ENCODE assay signal across 24 mouse cellular contexts in the genomic region with DNA sequence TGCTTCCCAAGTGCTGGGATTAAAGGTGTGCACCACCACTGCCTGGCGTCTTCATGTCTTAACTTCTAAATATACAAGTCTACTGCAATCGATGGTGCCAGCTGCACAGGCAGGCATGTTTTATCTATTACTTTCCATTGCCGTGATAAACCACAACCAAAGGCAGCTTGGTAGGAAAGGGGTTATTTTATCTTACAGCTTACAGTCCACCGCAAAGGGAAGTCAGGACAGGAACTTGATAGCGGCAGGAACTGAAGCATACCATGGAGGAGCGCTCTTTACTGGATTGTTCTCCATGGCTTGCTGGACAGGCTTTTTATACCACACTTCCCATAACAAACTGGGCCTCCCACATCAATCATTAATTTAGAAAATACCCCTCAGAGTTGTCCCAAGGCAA. TPM values are rescaled to one million over a fixed set of nuclear protein-coding genes. Genes with fewer than 3 reads are reported as not detected.
DNase-seq lines count a peak whose midpoint lies in the region; ATAC-seq lines count a peak whose summit lies in the region.
"Had no signal": no experiment of that assay in that cellular context is flagged by ENCODE, and none has a peak within 500 bp of the region (broad histone marks: within the 10 kb centered on the region; RNA-seq: fewer than 3 reads in every experiment).

No protein-coding gene starts in this region.

- no peak overlapping the region for H3K4me3 ChIP-seq in heart, embryonic 15.5 days
- H3K4me3 ChIP-seq in heart, embryonic 12.5 days: no peak overlapping the region
- H3K4me3 ChIP-seq in liver, embryonic 15.5 days (replicated peaks): no peak overlapping the region
- H3K4me3 ChIP-seq: embryonic facial prominence, embryonic 12.5 days; forebrain, embryonic 12.5 days; heart, embryonic 13.5 days; layer of hippocampus, adult 2 months; midbrain, embryonic 15.5 days; neural tube, embryonic 13.5 days had no signal

- 54% methylated on average over 6 of the region's 6 CpGs for WGBS in heart, embryonic 15.5 days
- WGBS in heart, embryonic 12.5 days: 52% methylated on average over 6 of the region's 6 CpGs
- 12% methylated on average over 6 of the region's 6 CpGs for WGBS in liver, embryonic 15.5 days (ENCODE audit: insufficient replicate concordance)

- 0 out of 2 replicates have a peak, but pooled peaks cover 3% of the 10 kb centered on the region for H3K36me3 ChIP-seq in heart, embryonic 15.5 days
- peaks cover 13% of the 10 kb centered on the region for H3K36me3 ChIP-seq in heart, embryonic 12.5 days
- H3K36me3 ChIP-seq in liver, embryonic 15.5 days (replicated peaks): 0 out of 2 replicates have a peak, but pooled peaks cover 2% of the 10 kb centered on the region
- H3K36me3 ChIP-seq: forebrain, embryonic 12.5 days had no signal

- H3K9me3 ChIP-seq in heart, embryonic 15.5 days (replicated peaks): no peaks in the 10 kb centered on the region
- H3K9me3 ChIP-seq in heart, embryonic 12.5 days (replicated peaks): no peaks in the 10 kb centered on the region
- no peaks in the 10 kb centered on the region for H3K9me3 ChIP-seq in liver, embryonic 15.5 days (replicated peaks)
- H3K9me3 ChIP-seq: embryonic facial prominence, embryonic 12.5 days; forebrain, embryonic 12.5 days; heart, embryonic 13.5 days; midbrain, embryonic 15.5 days; neural tube, embryonic 13.5 days had no signal

- no peak overlapping the region for H3K4me2 ChIP-seq in heart, embryonic 15.5 days
- no peak overlapping the region for H3K4me2 ChIP-seq in heart, embryonic 12.5 days
- peak overlapping the region; percentile 10; the same call in 1 of the 2 replicates for H3K4me2 ChIP-seq in liver, embryonic 15.5 days
- H3K4me2 ChIP-seq: embryonic facial prominence, embryonic 12.5 days; forebrain, embryonic 12.5 days; heart, embryonic 13.5 days; hindbrain, embryonic 14.5 days; midbrain, embryonic 15.5 days; neural tube, embryonic 13.5 days had no signal

- H3K4me1 ChIP-seq in heart, embryonic 15.5 days (replicated peaks): no peaks in the 10 kb centered on the region
- H3K4me1 ChIP-seq in heart, embryonic 12.5 days (replicated peaks): no peaks in the 10 kb centered on the region
- H3K4me1 ChIP-seq in liver, embryonic 15.5 days (replicated peaks): peaks cover 24% of the 10 kb centered on the region
- H3K4me1 ChIP-seq: embryonic facial prominence, embryonic 12.5 days; forebrain, embryonic 12.5 days; midbrain, embryonic 15.5 days; neural tube, embryonic 13.5 days had no signal

- no peak overlapping the region for H3K27ac ChIP-seq in heart, embryonic 15.5 days
- no peak overlapping the region for H3K27ac ChIP-seq in heart, embryonic 12.5 days (ENCODE audit: poor library complexity, severe bottlenecking)
- H3K27ac ChIP-seq in liver, embryonic 15.5 days (replicated peaks): no peak overlapping the region
- H3K27ac ChIP-seq: embryonic facial prominence, embryonic 12.5 days; forebrain, embryonic 12.5 days; heart, embryonic 13.5 days; hindbrain, embryonic 14.5 days; layer of hippocampus, adult 2 months; midbrain, embryonic 15.5 days; neural tube, embryonic 13.5 days had no signal

- peak; percentile 31; the same call in 1 of the 2 replicates for ATAC-seq in heart, embryonic 15.5 days (replicated peaks; ENCODE audit: insufficient number of reproducible peaks, insufficient read depth, low FRiP score, low read depth)
- ATAC-seq in heart, embryonic 12.5 days (ENCODE audit: insufficient number of reproducible peaks, low FRiP score): no peak; the same call in 1 of the 2 replicates
- ATAC-seq in hematopoietic stem cell, adult 5-6 weeks (replicated peaks in 1 of 2; ENCODE audit: insufficient read depth in 1 of 2, low FRiP score in 2 of 2, low TSS enrichment in 1 of 2, low read depth in 1 of 2, poor library complexity in 2 of 2, severe bottlenecking in 2 of 2): peak; percentile 97 to 99
- peak; percentile 81 for ATAC-seq in liver, embryonic 15.5 days (ENCODE audit: insufficient read depth)
- peak; percentile 94 for ATAC-seq in megakaryocyte-erythroid progenitor cell, adult 5-6 weeks (replicated peaks; ENCODE audit: low FRiP score, low TSS enrichment, poor library complexity, severe bottlenecking)
- ATAC-seq: activated CD4-positive, CD25-positive, alpha-beta regulatory T cell, adult 4 months; inflammation-experienced regulatory T-cells, adult 6 months; midbrain, embryonic 15.5 days had no signal

- DNase-seq in spleen, postnatal 4 days (ENCODE audit: low spot score in 2 of 2): no peak
- DNase-seq in cerebellum, adult 9-11 months: no peak
- no peak for DNase-seq in lung, postnatal 36 days
- DNase-seq: adrenal gland, adult 8-10 months; cerebellum, postnatal 10 days; kidney, adult 9 months; kidney, postnatal 25 days; lung, adult 18-20 months; lung, postnatal 10 days; retina, postnatal 1 day had no signal

- no peaks in the 10 kb centered on the region for H3K27me3 ChIP-seq in heart, embryonic 15.5 days
- no peaks in the 10 kb centered on the region for H3K27me3 ChIP-seq in heart, embryonic 12.5 days (replicated peaks)
- H3K27me3 ChIP-seq in liver, embryonic 15.5 days: no peaks in the 10 kb centered on the region
- H3K27me3 ChIP-seq: embryonic facial prominence, embryonic 12.5 days; forebrain, embryonic 12.5 days; heart, embryonic 13.5 days; midbrain, embryonic 15.5 days; neural tube, embryonic 13.5 days had no signal

- H3K9ac ChIP-seq in heart, embryonic 15.5 days: no peak overlapping the region
- H3K9ac ChIP-seq in heart, embryonic 12.5 days: no peak overlapping the region
- H3K9ac ChIP-seq in liver, embryonic 15.5 days: no peak overlapping the region
- H3K9ac ChIP-seq: embryonic facial prominence, embryonic 12.5 days; forebrain, embryonic 12.5 days; heart, embryonic 13.5 days; hindbrain, embryonic 14.5 days; midbrain, embryonic 15.5 days; neural tube, embryonic 13.5 days had no signal

RNA-seq across cellular contexts. Expression of a gene that starts 9.5 kb away (rescaled TPM):
- polyA plus RNA-seq in heart, embryonic 15.5 days (2015; fragmentation: Nextera tagmentation; extraction: Ambion mirVana): 18.4 and 18.8 TPM in 2 replicates
- 20.6 and 23.6 TPM in 2 replicates for polyA plus RNA-seq in heart, embryonic 12.5 days (2016; fragmentation: Nextera tagmentation; extraction: Ambion mirVana)
- total RNA-seq in hematopoietic stem cell, adult 5-6 weeks (2017): 29.4 and 35.4 TPM in 2 replicates
- 13.3 and 16.8 TPM in 2 replicates for polyA plus RNA-seq in liver, embryonic 15.5 days (2015; fragmentation: Nextera tagmentation; extraction: Ambion mirVana)
- total RNA-seq in megakaryocyte-erythroid progenitor cell, adult 5-6 weeks (2014; fragmentation: Nextera tagmentation): 26.1 and 33.5 TPM in 2 replicates
- total RNA-seq in megakaryocyte-erythroid progenitor cell, adult 5-6 weeks (2017): 28.2 and 37.4 TPM in 2 replicates

RNA-seq across cellular contexts. Expression of a gene that starts 16.8 kb away (rescaled TPM):
- 40.6 and 46.6 TPM in 2 replicates for polyA plus RNA-seq in heart, embryonic 15.5 days (2015; fragmentation: Nextera tagmentation; extraction: Ambion mirVana)
- polyA plus RNA-seq in heart, embryonic 12.5 days (2016; fragmentation: Nextera tagmentation; extraction: Ambion mirVana): 44.8 and 48.2 TPM in 2 replicates
- 1,341 and 1,379 TPM in 2 replicates for total RNA-seq in hematopoietic stem cell, adult 5-6 weeks (2017)
- 23.3 and 25.7 TPM in 2 replicates for polyA plus RNA-seq in liver, embryonic 15.5 days (2015; fragmentation: Nextera tagmentation; extraction: Ambion mirVana)
- total RNA-seq in megakaryocyte-erythroid progenitor cell, adult 5-6 weeks (2014; fragmentation: Nextera tagmentation): 439 and 454 TPM in 2 replicates
- 1,383 and 1,827 TPM in 2 replicates for total RNA-seq in megakaryocyte-erythroid progenitor cell, adult 5-6 weeks (2017)

RNA-seq across cellular contexts. Expression of a gene that starts 17.0 kb away (rescaled TPM):
- 6.1 and 6.2 TPM in 2 replicates for polyA plus RNA-seq in heart, embryonic 15.5 days (2015; fragmentation: Nextera tagmentation; extraction: Ambion mirVana)
- polyA plus RNA-seq in heart, embryonic 12.5 days (2016; fragmentation: Nextera tagmentation; extraction: Ambion mirVana): 6.2 and 6.3 TPM in 2 replicates
- total RNA-seq in hematopoietic stem cell, adult 5-6 weeks (2017): 26.7 and 32.0 TPM in 2 replicates
- 3.6 and 3.9 TPM in 2 replicates for polyA plus RNA-seq in liver, embryonic 15.5 days (2015; fragmentation: Nextera tagmentation; extraction: Ambion mirVana)
- total RNA-seq in megakaryocyte-erythroid progenitor cell, adult 5-6 weeks (2014; fragmentation: Nextera tagmentation): 6.5 and 8.3 TPM in 2 replicates
- total RNA-seq in megakaryocyte-erythroid progenitor cell, adult 5-6 weeks (2017): 5.2 and 6.7 TPM in 2 replicates

RNA-seq across cellular contexts. Expression of a gene that starts 50.4 kb away (rescaled TPM):
- 1.5 and 2.3 TPM in 2 replicates for polyA plus RNA-seq in heart, embryonic 15.5 days (2015; fragmentation: Nextera tagmentation; extraction: Ambion mirVana)
- polyA plus RNA-seq in heart, embryonic 12.5 days (2016; fragmentation: Nextera tagmentation; extraction: Ambion mirVana): 3.0 and 3.9 TPM in 2 replicates
- total RNA-seq in hematopoietic stem cell, adult 5-6 weeks (2017): 1.4 TPM in 1 of 2 replicates, not detected in the other
- polyA plus RNA-seq in liver, embryonic 15.5 days (2015; fragmentation: Nextera tagmentation; extraction: Ambion mirVana): 0.25 and 0.31 TPM in 2 replicates
- 3.0 and 3.4 TPM in 2 replicates for total RNA-seq in megakaryocyte-erythroid progenitor cell, adult 5-6 weeks (2014; fragmentation: Nextera tagmentation)
- 0.88 and 1.5 TPM in 2 replicates for total RNA-seq in megakaryocyte-erythroid progenitor cell, adult 5-6 weeks (2017)
- polyA plus RNA-seq: activated CD4-positive, CD25-positive, alpha-beta regulatory T cell, adult 4 months; inflammation-experienced regulatory T-cells, adult 6 months had no signal
